ENCODE assay signal across 4 mouse cellular contexts in the genomic region with DNA sequence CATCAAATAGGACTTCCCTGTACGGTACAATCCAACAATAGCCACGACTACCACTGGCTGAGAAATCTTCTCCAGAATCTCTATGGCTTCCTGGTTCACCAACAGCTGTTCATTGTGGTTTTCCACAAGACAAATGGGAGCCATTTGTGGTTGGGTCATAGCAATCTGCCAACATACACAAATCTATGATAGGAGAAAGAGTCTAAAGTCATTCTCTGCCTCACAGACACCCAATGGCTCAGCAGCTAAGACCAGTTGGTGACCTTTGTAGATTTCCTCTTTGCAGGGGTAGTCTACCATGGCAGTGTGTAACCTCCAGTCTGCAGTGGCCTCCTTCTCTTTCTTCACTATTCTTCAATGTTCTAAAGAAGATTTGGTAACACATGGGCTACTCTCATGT. TPM values are rescaled to one million over a fixed set of nuclear protein-coding genes. Genes with fewer than 3 reads are reported as not detected.
"Had no signal": no experiment of that assay in that cellular context is flagged by ENCODE, and none has a peak within 500 bp of the region (broad histone marks: within the 10 kb centered on the region; RNA-seq: fewer than 3 reads in every experiment).

No protein-coding gene starts in this region.

RNA-seq across cellular contexts. Expression of a gene that starts 33.7 kb away (rescaled TPM):
- total RNA-seq: forebrain, postnatal 0 days; gastrocnemius, adult 2 months; gastrocnemius, postnatal 14 days; granulocyte monocyte progenitor cell, adult 5-6 weeks had no signal

RNA-seq across cellular contexts. Expression of a gene that starts 33.7 kb away (rescaled TPM):
- total RNA-seq: granulocyte monocyte progenitor cell, adult 5-6 weeks had no signal
